Mouse (Mus musculus) embryonic facial prominence, embryonic 11.5 days (tissue): ENCODE results near the gene Spast. TPM values are rescaled to one million over a fixed set of nuclear protein-coding genes. Genes with fewer than 3 reads are reported as not detected.

Experiments used
- ATAC-seq: fragments of 200-750 bp; cut with Nextera tagmentation; replicated peaks from 2 replicates; pipeline ENCODE4 v1.8.0; 2017; ENCODE audit warnings: low read depth; ENCODE audit not compliant: insufficient number of reproducible peaks, low FRiP score, low TSS enrichment
- DNase-seq: peaks from one replicate; pipeline ENCODE4 v3.0.0-alpha.2; 2015; ENCODE audit warnings: low spot score
- H3K27ac ChIP-seq: fragments of 300-500 bp; sonication (generic); replicated peaks from 2 replicates; pipeline ENCODE4 v1.5.1; 2014; ENCODE audit warnings: mild to moderate bottlenecking, low read depth, low read length, control low read depth
- H3K27me3 ChIP-seq: fragments of 300-500 bp; sonication (generic); 2 replicates; pipeline ENCODE4 v1.6.1; 2014; ENCODE audit warnings: mild to moderate bottlenecking, low read length, moderate library complexity, mixed read lengths; ENCODE audit not compliant: control insufficient read depth, insufficient read depth
- H3K36me3 ChIP-seq: fragments of 300-500 bp; sonication (generic); replicated peaks from 2 replicates; pipeline ENCODE4 v1.6.1; 2014; ENCODE audit warnings: low read depth, mild to moderate bottlenecking, low read length, moderate library complexity, mixed read lengths; ENCODE audit not compliant: control insufficient read depth, insufficient read depth
- H3K4me1 ChIP-seq: fragments of 300-500 bp; sonication (generic); 2 replicates; pipeline ENCODE4 v1.6.1; 2014; ENCODE audit warnings: low read length, mixed read lengths; ENCODE audit not compliant: control insufficient read depth, insufficient read depth
- H3K4me2 ChIP-seq: fragments of 300-500 bp; sonication (generic); 2 replicates; pipeline ENCODE4 v1.6.1; 2014; ENCODE audit warnings: low read depth, mild to moderate bottlenecking, control low read depth, low read length, moderate library complexity
- H3K4me3 ChIP-seq: fragments of 300-500 bp; sonication (generic); 2 replicates; pipeline ENCODE4 v1.5.1; 2014; ENCODE audit warnings: low read depth, low read length, control low read depth
- H3K9ac ChIP-seq: fragments of 300-500 bp; sonication (generic); replicated peaks from 2 replicates; pipeline ENCODE4 v1.6.1; 2014; ENCODE audit warnings: mild to moderate bottlenecking, control low read depth, low read length
- H3K9me3 ChIP-seq: fragments of 300-500 bp; sonication (generic); replicated peaks from 2 replicates; pipeline ENCODE4 v1.6.1; 2016; ENCODE audit warnings: mild to moderate bottlenecking, low read length, inconsistent platforms, mixed read lengths; ENCODE audit not compliant: control insufficient read depth
- WGBS: fragments of 180-500 bp; shearing (Covaris S2); extraction: QIAGEN DNeasy Blood & Tissue Kit; methylation state at CpG from one replicate; pipeline ENCODE4 v1.1.7; 2014; 5-methylcytosine and 5-hydroxymethylcytosine counted together
- polyA plus RNA-seq: library from polyadenylated mRNA; unstranded; fragments of >200 nt; fragmentation: Nextera tagmentation; extraction: Ambion mirVana; gene quantifications from 2 replicates; pipeline ENCODE4 v1.2.1, GENCODE M21; 2014

Gene Spast
- polyA plus RNA-seq, 1 experiment from 2014 or later, result 41.3 TPM

GRCm38 (mm10) chr17:74440486-74440885 is 101.7 kb downstream of the Spast start:
- WGBS, result 83% methylated on average over 5 of the region's 5 CpGs
- no peaks in the 10 kb centered on the region for H3K36me3 ChIP-seq
- no peak overlapping the region for H3K4me3 ChIP-seq
- DNase-seq (no peak), ATAC-seq (no peak)
- no peaks in the 10 kb centered on the region for H3K9me3 ChIP-seq
- no peak overlapping the region for H3K4me2 ChIP-seq
- no peaks in the 10 kb centered on the region for H3K4me1 ChIP-seq
- no peak overlapping the region for H3K27ac ChIP-seq
- no peak overlapping the region for H3K9ac ChIP-seq
- H3K27me3 ChIP-seq, result no peaks in the 10 kb centered on the region

Other genes starting within 250 kb of the Spast start
- gene Memo1, start 43.5 kb upstream of the Spast start, polyA plus RNA-seq, result 85.4 and 88.7 TPM in 2 replicates
- 276 and 302 TPM in 2 replicates for gene Dpy30, start 15.0 kb upstream of the Spast start, polyA plus RNA-seq
- 34.4 and 36.6 TPM in 2 replicates for gene Slc30a6, start 56.6 kb downstream of the Spast start, polyA plus RNA-seq
- 0.18 and 0.24 TPM in 2 replicates for gene Nlrc4, start 120.2 kb downstream of the Spast start, polyA plus RNA-seq
- gene Yipf4, start 150.5 kb downstream of the Spast start, polyA plus RNA-seq, result 52.6 and 63.5 TPM in 2 replicates
- 75.6 and 83.8 TPM in 2 replicates for gene Birc6, start 189.3 kb downstream of the Spast start, polyA plus RNA-seq